Mouse (Mus musculus) E14TG2a.4 (cell line): ENCODE results near the gene Susd6.
"Not testable (repeated sequence)": the region's sequence is repeated elsewhere in the genome, so short reads cannot be mapped to it uniquely, and the experiment has no call there.

Experiments used
- H3K27me3 ChIP-seq: 2 replicates; pipeline ENCODE4 v1.6.1; 2014; ENCODE audit warnings: low read length, control low read depth; ENCODE audit not compliant: insufficient read depth
- H3K36me3 ChIP-seq: 2 replicates; pipeline ENCODE4 v1.6.1; 2014; ENCODE audit warnings: low read length, control low read depth; ENCODE audit not compliant: insufficient read depth
- H3K4me1 ChIP-seq: replicated peaks from 2 replicates; pipeline ENCODE4 v1.6.1; 2014; ENCODE audit warnings: low read depth, low read length, control low read depth
- H3K4me3 ChIP-seq: replicated peaks from 2 replicates; pipeline ENCODE4 v1.5.1; 2014; ENCODE audit warnings: mild to moderate bottlenecking, low read length
- H3K9me3 ChIP-seq: 2 replicates; pipeline ENCODE4 v1.6.1; 2014; ENCODE audit warnings: low read length, control low read depth
- CTCF ChIP-seq: conservative IDR thresholded peaks from 2 replicates; pipeline ENCODE4 v1.5.1; 2014; ENCODE audit warnings: low read length
- NANOG ChIP-seq: IDR thresholded peaks from 2 replicates; pipeline ENCODE4 v1.6.1; 2014; ENCODE audit warnings: borderline replicate concordance, low read length, mixed read lengths
- POU5F1 ChIP-seq: IDR thresholded peaks from 2 replicates; pipeline ENCODE4 v1.6.1; 2014; ENCODE audit warnings: low read length, borderline replicate concordance

Susd6 gene

DNA sequence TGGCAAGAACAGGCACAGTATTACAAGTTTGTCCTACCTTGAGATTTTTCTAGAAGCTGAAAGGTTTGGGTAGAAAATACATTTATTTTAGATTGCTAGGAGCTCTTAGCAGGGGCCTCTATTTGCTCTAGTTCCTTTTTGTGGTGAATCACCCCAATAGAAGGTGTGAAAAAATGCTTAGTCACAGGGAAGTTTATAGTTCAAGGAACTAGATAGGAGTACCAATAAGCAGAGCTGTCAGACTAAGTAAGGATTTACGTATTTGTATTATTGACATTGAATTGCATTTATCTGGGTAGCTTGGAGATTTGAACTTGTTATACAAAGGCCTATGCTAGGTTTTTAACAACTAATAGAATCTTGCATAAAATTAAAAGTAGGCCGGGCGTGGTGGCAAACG lies 23.6 kb downstream of the Susd6 start:
- H3K9me3 ChIP-seq = no peaks in the 10 kb centered on the region
- no peak overlapping the region for H3K4me3 ChIP-seq
- TF ChIP-seq CTCF (no peak), POU5F1 (no peak), NANOG (no peak)
- no peaks in the 10 kb centered on the region for H3K27me3 ChIP-seq
- H3K4me1 ChIP-seq = peaks cover 59% of the 10 kb centered on the region
- H3K36me3 ChIP-seq = peaks cover 3% of the 10 kb centered on the region; the same call in 1 of the 2 replicates

GRCm38 (mm10) chr12:80814529-80814928 lies 24.2 kb downstream of the Susd6 start:
- H3K36me3 ChIP-seq = peaks cover 3% of the 10 kb centered on the region; the same call in 1 of the 2 replicates
- TF ChIP-seq CTCF = no peak
- TF ChIP-seq NANOG = no peak
- TF ChIP-seq POU5F1 = no peak
- peaks cover 54% of the 10 kb centered on the region for H3K4me1 ChIP-seq
- no peak overlapping the region for H3K4me3 ChIP-seq
- H3K27me3 ChIP-seq = no peaks in the 10 kb centered on the region
- H3K9me3 ChIP-seq = no peaks in the 10 kb centered on the region

DNA sequence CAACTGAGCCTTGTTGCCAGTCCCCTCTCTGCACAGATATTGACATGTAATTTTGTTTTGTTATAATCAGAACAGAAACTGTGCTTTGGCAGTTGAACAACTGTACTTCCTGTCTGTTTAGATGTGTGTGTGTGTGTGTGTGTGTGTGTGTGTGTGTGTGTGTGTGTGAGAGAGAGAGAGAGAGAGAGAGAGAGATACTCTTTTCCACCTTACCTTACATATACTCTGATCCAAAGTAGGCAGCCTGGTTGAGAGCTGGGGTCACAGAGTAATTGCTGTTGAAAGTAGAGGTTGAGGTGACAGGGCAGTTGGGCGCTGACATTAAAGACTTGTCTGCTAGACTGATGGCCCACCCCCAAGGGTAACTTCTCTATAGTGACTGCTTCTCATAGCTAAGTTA lies 25.0 kb downstream of the Susd6 start:
- Histone ChIP-seq H3K27me3 (no peaks in the 10 kb centered on the region), H3K36me3 (peaks cover 3% of the 10 kb centered on the region; the same call in 1 of the 2 replicates), H3K9me3 (no peaks in the 10 kb centered on the region), H3K4me3 (no peak overlapping the region), H3K4me1 (peaks cover 48% of the 10 kb centered on the region)
- TF ChIP-seq CTCF = no peak
- no peak for TF ChIP-seq POU5F1
- TF ChIP-seq NANOG = no peak

GRCm38 (mm10) chr12:80815893-80816292 lies 25.6 kb downstream of the Susd6 start:
- no peak overlapping the region for H3K4me3 ChIP-seq
- no peaks in the 10 kb centered on the region for H3K9me3 ChIP-seq
- TF ChIP-seq POU5F1 (no peak), NANOG (no peak), CTCF (no peak)
- peaks cover 44% of the 10 kb centered on the region for H3K4me1 ChIP-seq
- no peaks in the 10 kb centered on the region for H3K27me3 ChIP-seq
- H3K36me3 ChIP-seq = peaks cover 3% of the 10 kb centered on the region; the same call in 1 of the 2 replicates

DNA sequence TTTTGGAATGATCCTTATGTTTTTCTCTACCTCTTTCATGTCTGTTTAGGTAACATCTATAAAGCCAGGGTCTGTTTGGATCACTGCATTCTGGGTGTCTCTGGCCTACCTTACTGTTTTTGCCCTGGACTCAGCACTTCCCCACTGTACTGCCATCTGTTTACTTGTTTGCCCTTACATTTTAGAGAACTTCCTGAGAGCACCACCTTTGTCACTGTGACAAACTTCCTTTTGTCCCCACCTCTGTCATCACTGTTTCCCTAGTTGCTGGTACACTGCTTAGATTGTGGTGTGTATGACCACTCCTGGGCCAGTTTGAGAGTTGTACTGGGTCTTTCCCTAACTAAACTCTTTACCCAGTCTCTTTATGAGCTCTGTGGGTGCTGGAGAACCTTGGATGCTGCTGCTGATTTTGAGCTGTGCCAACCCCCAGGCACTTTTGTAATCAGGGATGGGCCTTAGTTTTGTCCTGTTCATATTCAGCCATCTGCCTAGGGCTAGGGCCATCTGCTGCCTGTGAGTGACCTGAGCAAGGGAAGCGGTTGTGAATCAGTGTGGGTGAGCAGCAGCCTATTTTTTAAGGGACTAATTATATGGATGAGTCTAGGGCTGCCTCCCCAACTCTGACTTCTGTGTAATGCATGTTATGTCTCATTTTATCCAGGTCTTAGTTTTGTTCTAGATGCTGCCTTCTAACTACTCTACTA lies 26.2 kb downstream of the Susd6 start:
- Histone ChIP-seq H3K4me1 (peaks cover 39% of the 10 kb centered on the region), H3K36me3 (peaks cover 4% of the 10 kb centered on the region; the same call in 1 of the 2 replicates), H3K27me3 (no peaks in the 10 kb centered on the region), H3K9me3 (no peaks in the 10 kb centered on the region), H3K4me3 (no peak overlapping the region)
- TF ChIP-seq POU5F1 (no peak), CTCF (no peak), NANOG (no peak)

DNA sequence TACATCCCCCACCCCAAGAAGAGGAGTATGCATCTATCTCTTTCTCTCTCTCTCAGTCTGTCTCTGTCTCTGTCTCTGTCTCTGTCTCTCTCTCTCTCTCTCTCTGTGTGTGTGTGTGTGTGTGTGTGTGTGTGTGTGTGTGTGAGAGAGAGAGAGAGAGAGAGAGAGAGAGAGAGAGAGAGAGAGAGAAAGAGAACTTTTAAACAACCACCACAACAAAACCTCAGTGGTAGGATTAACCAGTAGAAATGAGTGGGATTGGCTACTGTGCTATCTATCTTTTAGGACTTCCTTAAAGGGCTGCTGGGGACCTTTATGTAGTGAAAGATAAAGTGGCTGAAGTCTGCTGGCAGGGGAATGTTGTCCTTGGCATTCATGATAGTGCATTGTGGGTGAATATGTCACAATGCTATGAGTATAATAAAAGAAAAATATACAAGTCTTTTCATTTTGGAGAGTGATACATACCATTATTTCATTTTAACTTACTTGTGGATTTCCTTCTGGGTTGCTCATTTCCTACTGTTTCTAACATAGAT lies 27.5 kb downstream of the Susd6 start:
- no peaks in the 10 kb centered on the region for H3K9me3 ChIP-seq
- no peaks in the 10 kb centered on the region for H3K27me3 ChIP-seq
- no peak for TF ChIP-seq CTCF
- TF ChIP-seq POU5F1 = no peak
- no peak for TF ChIP-seq NANOG
- peaks cover 10% of the 10 kb centered on the region; the same call in 1 of the 2 replicates for H3K36me3 ChIP-seq
- H3K4me1 ChIP-seq = peaks cover 29% of the 10 kb centered on the region
- H3K4me3 ChIP-seq = no peak overlapping the region

DNA sequence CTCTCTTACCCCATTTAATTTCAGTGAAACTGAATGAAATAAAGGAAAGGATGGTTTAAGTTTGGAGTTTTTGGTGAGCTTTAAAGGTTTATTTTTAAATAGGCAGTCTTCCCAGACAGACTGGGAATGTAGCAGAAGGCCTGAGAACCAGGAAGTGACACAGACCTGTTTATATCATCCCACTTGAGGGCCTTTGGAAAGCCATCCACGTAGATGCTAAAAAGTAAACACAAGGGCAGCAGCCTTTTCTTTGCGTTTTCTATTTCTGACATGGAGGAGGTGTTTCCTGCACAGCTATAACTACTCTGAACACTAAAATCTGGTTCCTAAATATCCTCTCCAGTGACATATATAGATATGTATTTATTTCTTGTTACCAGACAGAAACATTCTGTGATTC lies 28.7 kb downstream of the Susd6 start:
- H3K36me3 ChIP-seq = peaks cover 10% of the 10 kb centered on the region; the same call in 1 of the 2 replicates
- H3K27me3 ChIP-seq, H3K9me3 ChIP-seq, H3K4me3 ChIP-seq: not testable (repeated sequence)
- peaks cover 21% of the 10 kb centered on the region for H3K4me1 ChIP-seq

DNA sequence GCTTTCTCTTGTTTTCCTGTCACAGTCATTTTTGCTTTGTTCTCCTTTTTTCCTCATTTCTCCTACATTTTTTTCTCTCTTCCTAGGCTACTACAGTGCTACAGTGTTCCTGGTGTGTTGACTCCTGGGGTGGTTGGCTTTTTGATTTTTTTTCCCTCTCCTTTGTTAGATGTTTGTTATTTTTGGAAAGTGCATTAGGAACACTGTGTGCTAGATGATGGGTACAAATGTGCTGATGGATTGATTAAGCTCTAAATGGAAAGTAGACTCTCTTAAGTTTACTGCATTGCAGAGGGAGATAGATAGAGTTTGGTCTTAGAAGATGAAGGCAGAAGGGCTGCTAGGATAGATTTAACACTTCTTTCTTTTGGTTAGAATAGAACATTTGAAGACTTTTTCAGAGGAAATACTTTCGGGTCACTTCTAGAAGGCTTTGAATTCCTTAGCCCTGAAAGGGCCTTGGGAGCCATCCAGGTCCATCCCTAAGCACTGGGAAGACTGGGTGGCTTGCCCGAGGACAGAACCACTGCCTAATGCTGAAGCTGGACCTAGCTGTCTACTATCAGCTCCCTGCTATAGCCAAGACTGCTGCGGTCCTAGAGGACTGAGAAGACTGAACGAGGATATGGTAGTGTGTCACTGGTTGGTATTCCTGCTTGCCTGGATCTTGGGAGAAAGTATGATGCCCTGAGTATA lies 31.1 kb downstream of the Susd6 start:
- Histone ChIP-seq H3K36me3 (peaks cover 9% of the 10 kb centered on the region; the same call in 1 of the 2 replicates), H3K4me1 (peaks cover 15% of the 10 kb centered on the region), H3K27me3 (no peaks in the 10 kb centered on the region), H3K4me3 (no peak overlapping the region), H3K9me3 (no peaks in the 10 kb centered on the region)
- TF ChIP-seq CTCF (no peak), POU5F1 (no peak), NANOG (no peak)
